Mouse (Mus musculus) cerebellum, adult 2 months (tissue): ENCODE measurements around the gene Pde4c.
A peak's percentile ranks its signal among the peaks of the same experiment; 100 is the strongest.

ENCODE experiments used
- CTCF ChIP-seq: fragments of 200-500 bp; IDR thresholded peaks from 2 replicates; pipeline ENCODE4 v1.5.1; 2011; ENCODE audit warnings: low read depth, mild to moderate bottlenecking, control low read depth, low read length, moderate library complexity, borderline replicate concordance; ENCODE audit not compliant: insufficient read depth
- POLR2A ChIP-seq: fragments of 200-500 bp; IDR thresholded peaks from 2 replicates; pipeline ENCODE4 v1.6.1; 2011; ENCODE audit warnings: low read length, control low read depth, borderline replicate concordance; ENCODE audit not compliant: insufficient read depth

DNA sequence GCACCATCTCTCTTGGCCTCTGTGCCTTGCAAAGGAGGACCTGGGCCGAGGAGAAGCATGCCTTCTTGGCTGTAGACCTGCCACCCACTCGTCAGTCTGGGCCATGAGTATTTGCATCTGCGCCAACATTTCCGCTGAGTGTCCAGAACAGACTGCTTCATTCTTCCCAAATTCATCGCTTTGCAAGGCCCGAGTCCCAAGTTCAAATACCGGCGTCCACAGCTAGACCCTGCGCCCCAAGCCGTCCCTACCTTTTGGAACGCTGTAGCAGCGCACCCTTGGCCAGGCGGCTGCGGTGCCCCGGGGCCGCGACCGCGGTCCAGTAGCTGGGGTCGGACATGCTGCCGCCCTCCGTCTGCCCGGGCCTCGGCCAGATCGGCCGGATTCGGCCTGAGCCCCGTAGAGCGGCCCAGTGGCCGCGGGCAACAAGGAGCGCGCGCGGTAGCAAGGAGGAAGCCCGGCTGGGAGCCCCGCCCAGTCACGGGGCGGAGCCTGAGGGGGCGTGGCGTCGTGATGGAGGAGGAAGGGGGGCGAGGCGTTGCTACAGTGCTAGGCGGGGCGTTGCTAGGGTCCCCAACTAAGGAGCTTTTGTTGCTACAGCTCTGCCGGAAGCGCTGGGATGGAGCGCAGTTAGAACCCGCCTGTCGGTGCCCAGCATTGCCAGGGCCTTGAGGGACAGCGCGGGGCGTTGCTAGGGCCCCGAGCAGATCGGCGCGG lies 68.6 kb downstream of the Pde4c start:
- TF ChIP-seq CTCF (no peak), POLR2A (peak; percentile 13; the same call in 1 of the 2 replicates)
